Mouse (Mus musculus): ENCODE measurements around the gene Rtkn. TPM values are rescaled to one million over a fixed set of nuclear protein-coding genes. Genes with fewer than 3 reads are reported as not detected.

Gene Rtkn
- polyA plus RNA-seq, 1 experiment from 2014 or later: 6.3 TPM

- Histone ChIP-seq H3K27ac (ENCODE audit: low read depth, low read length) (peak overlapping the region; percentile 80), H3K4me3 (ENCODE audit: low read depth, low read length) (peak overlapping the region; percentile 77), H3K4me2 (ENCODE audit: low read depth, low read length) (peak overlapping the region; percentile 67), H3K9ac (replicated peaks; ENCODE audit: low read depth, low read length) (peak overlapping the region; percentile 90), H3K9me3 (ENCODE audit: control insufficient read depth, low read length) (no peaks in the 10 kb centered on the region), H3K27me3 (ENCODE audit: control insufficient read depth, insufficient read depth, low read length) (no peaks in the 10 kb centered on the region), H3K36me3 (ENCODE audit: control insufficient read depth, insufficient read depth, low read length) (peaks cover 18% of the 10 kb centered on the region), H3K4me1 (ENCODE audit: control insufficient read depth, insufficient read depth, low read length) (peaks cover 24% of the 10 kb centered on the region)
- peak; percentile 13 for ATAC-seq (ENCODE audit: low read depth)
- 2% methylated on average over 46 of the region's 48 CpGs for WGBS
These were observed 19.4 kb upstream of the Rtkn start for GRCm38 (mm10) chr6:83115682-83116372.

DNA sequence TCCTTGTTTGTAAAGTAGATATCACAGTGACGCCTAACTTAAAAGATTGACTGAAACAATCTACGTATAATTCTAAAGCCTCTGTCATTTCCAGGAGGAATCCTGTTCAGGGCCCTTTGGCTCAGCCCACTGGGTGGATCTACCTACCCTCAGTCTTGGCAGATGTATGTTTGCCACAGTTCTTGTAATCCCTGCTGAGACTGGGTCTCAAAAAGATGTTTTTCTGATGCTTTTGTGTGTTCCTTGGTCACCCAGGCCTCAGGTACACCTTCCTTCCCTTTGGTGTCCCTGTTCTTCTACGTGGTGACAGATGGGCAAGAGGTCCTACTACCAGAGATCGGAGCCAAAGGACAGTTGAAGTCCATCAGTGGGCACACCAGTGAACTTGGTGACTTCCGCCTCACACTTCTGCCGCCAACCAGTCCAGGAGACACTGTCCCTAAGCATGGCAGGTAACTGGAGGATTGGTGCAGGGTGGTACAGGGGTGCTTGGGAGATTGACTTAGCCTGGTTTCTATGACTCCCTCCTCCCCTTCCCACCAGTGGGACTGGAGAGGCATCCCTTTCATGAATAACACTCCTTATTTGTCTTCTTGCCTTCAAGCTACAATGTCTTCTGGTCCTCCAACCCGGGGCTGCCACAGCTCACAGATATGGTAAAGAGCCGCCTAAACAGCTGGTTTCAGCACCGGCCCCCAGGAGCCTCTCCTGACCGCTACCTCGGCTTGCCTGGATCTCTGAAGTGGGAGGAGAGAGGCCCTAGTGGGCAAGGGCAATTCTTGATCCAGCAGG, 18.7 kb upstream of the Rtkn start:
- Histone ChIP-seq H3K27ac (ENCODE audit: low read depth, low read length) (no peak overlapping the region), H3K4me3 (ENCODE audit: low read depth, low read length) (peak overlapping the region; percentile 77), H3K27me3 (ENCODE audit: control insufficient read depth, insufficient read depth, low read length) (no peaks in the 10 kb centered on the region), H3K9ac (replicated peaks; ENCODE audit: low read depth, low read length) (peak overlapping the region; percentile 90), H3K36me3 (ENCODE audit: control insufficient read depth, insufficient read depth, low read length) (peaks cover 16% of the 10 kb centered on the region), H3K9me3 (ENCODE audit: control insufficient read depth, low read length) (no peaks in the 10 kb centered on the region), H3K4me2 (ENCODE audit: low read depth, low read length) (peak overlapping the region; percentile 67), H3K4me1 (ENCODE audit: control insufficient read depth, insufficient read depth, low read length) (peaks cover 24% of the 10 kb centered on the region)
- WGBS: 80% methylated on average over 11 of the region's 11 CpGs
- no peak for ATAC-seq (ENCODE audit: low read depth)

DNA sequence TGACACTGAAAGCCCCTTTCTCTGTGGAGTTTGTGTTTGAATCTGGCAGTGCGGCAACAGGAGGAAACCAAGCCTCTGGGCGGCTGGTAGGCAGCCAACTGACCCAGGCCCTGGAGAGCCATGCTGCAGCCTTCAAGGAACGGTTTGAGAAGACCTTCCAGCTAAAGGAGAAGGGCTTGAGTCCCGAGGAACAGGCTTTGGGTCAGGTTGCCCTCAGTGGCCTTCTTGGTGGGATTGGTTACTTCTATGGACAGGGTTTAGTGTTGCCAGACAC, 18.2 kb upstream of the Rtkn start:
- H3K4me2 ChIP-seq (ENCODE audit: low read depth, low read length): no peak overlapping the region
- 85% methylated on average over 4 of the region's 4 CpGs for WGBS
- no peaks in the 10 kb centered on the region for H3K9me3 ChIP-seq (ENCODE audit: control insufficient read depth, low read length)
- no peak overlapping the region for H3K27ac ChIP-seq (ENCODE audit: low read depth, low read length)
- no peaks in the 10 kb centered on the region for H3K27me3 ChIP-seq (ENCODE audit: control insufficient read depth, insufficient read depth, low read length)
- H3K36me3 ChIP-seq (ENCODE audit: control insufficient read depth, insufficient read depth, low read length): peaks cover 16% of the 10 kb centered on the region
- no peak overlapping the region for H3K9ac ChIP-seq (replicated peaks; ENCODE audit: low read depth, low read length)
- H3K4me1 ChIP-seq (ENCODE audit: control insufficient read depth, insufficient read depth, low read length): peaks cover 24% of the 10 kb centered on the region
- no peak for ATAC-seq (ENCODE audit: low read depth)
- H3K4me3 ChIP-seq (ENCODE audit: low read depth, low read length): no peak overlapping the region

DNA sequence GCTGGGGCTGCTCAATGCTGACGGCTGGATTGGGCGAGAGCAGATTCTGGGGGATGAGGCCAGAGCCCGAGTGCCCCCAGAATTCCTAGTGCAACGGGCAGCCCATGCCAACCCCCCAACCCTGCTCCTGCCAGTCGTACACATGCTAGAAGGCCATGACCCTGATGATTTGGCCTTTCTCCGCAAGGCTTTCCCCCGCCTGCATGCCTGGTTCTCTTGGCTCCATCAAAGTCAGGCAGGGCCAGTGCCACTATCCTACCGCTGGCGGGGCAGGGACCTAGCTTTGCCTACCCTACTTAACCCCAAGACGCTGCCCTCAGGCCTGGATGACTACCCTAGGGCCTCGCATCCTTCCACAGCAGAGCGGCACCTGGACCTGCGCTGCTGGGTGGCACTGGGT, 17.6 kb upstream of the Rtkn start:
- Histone ChIP-seq H3K4me1 (ENCODE audit: control insufficient read depth, insufficient read depth, low read length) (peaks cover 29% of the 10 kb centered on the region), H3K9me3 (ENCODE audit: control insufficient read depth, low read length) (no peaks in the 10 kb centered on the region), H3K27ac (ENCODE audit: low read depth, low read length) (no peak overlapping the region), H3K36me3 (ENCODE audit: control insufficient read depth, insufficient read depth, low read length) (peaks cover 16% of the 10 kb centered on the region), H3K4me3 (ENCODE audit: low read depth, low read length) (no peak overlapping the region), H3K4me2 (ENCODE audit: low read depth, low read length) (no peak overlapping the region), H3K9ac (replicated peaks; ENCODE audit: low read depth, low read length) (no peak overlapping the region), H3K27me3 (ENCODE audit: control insufficient read depth, insufficient read depth, low read length) (no peaks in the 10 kb centered on the region)
- WGBS: 89% methylated on average over 13 of the region's 13 CpGs
- ATAC-seq (ENCODE audit: low read depth): no peak

DNA sequence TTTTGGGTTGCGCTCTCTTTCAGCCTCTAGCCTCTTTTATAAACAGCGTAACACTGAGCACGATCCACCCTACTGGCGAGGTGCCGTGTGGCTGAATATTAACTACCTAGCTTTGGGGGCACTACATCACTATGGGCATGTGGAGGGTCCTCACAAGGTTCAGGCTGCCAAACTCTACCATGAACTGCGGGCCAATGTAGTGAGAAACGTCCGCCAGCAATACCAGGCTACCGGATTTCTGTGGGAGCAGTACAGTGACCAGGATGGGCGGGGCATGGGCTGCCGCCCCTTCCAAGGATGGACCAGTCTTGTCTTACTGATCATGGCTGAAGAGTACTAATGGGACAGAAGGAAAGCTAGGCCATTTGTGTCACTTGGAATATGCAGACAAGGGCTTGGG, 16.9 kb upstream of the Rtkn start:
- H3K4me1 ChIP-seq (ENCODE audit: control insufficient read depth, insufficient read depth, low read length): peaks cover 37% of the 10 kb centered on the region
- no peaks in the 10 kb centered on the region for H3K9me3 ChIP-seq (ENCODE audit: control insufficient read depth, low read length)
- no peak overlapping the region for H3K27ac ChIP-seq (ENCODE audit: low read depth, low read length)
- H3K36me3 ChIP-seq (ENCODE audit: control insufficient read depth, insufficient read depth, low read length): peaks cover 16% of the 10 kb centered on the region
- WGBS: 82% methylated on average over 11 of the region's 11 CpGs
- ATAC-seq (ENCODE audit: low read depth): no peak
- H3K9ac ChIP-seq (replicated peaks; ENCODE audit: low read depth, low read length): no peak overlapping the region
- H3K4me3 ChIP-seq (ENCODE audit: low read depth, low read length): no peak overlapping the region
- H3K4me2 ChIP-seq (ENCODE audit: low read depth, low read length): no peak overlapping the region
- H3K27me3 ChIP-seq (ENCODE audit: control insufficient read depth, insufficient read depth, low read length): no peaks in the 10 kb centered on the region

DNA sequence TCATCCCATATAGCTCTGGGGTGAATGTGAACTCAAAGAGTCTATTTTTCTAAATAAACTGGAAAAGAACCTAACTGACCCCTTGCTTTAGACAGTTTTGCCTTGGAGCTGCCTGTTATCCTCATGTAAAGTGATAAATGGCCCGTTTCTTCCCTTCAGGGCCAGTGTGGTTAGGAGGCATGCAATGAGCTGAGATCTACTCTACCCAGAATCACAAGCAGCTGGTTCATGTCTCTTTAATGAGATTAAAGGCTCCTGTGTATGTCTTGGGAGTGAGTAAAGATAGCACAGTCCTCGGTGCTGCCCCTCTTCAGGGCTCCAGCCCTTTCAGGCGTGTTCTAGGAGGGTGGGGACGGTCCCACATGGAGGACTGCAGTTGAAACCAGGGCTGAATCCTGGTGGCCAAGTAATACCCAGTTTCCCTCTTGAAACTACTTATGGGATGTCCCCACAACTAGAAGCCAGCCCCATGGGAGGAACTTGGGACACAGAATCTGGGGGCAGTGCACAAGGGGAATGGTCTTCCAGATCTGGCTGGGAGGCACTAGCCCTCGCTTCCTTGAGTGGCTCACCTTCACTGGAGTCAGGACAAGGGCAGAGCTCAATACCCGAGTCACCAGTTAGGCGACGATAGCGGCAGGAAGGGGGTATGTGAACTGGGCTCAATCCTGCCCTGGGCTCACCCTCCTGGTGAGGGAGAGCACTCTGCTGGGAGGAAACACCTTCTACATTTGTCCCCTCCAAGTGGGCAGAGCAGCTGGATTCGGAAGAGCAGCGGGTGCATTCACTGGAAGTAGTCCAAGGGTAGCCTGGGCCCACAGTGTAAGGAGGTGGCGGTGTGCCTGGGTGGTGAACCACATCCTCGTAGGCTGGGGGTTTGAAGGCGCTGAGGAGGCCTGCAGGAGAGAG, 16.2 kb upstream of the Rtkn start:
- no peak overlapping the region for H3K9ac ChIP-seq (replicated peaks; ENCODE audit: low read depth, low read length)
- peaks cover 16% of the 10 kb centered on the region for H3K36me3 ChIP-seq (ENCODE audit: control insufficient read depth, insufficient read depth, low read length)
- peaks cover 41% of the 10 kb centered on the region for H3K4me1 ChIP-seq (ENCODE audit: control insufficient read depth, insufficient read depth, low read length)
- no peak overlapping the region for H3K27ac ChIP-seq (ENCODE audit: low read depth, low read length)
- WGBS: 82% methylated on average over 14 of the region's 14 CpGs
- H3K27me3 ChIP-seq (ENCODE audit: control insufficient read depth, insufficient read depth, low read length): no peaks in the 10 kb centered on the region
- no peaks in the 10 kb centered on the region for H3K9me3 ChIP-seq (ENCODE audit: control insufficient read depth, low read length)
- H3K4me3 ChIP-seq (ENCODE audit: low read depth, low read length): peak overlapping the region; percentile 65; the same call in 1 of the 2 replicates
- H3K4me2 ChIP-seq (ENCODE audit: low read depth, low read length): peak overlapping the region; percentile 92; the same call in 1 of the 2 replicates
- no peak for ATAC-seq (ENCODE audit: low read depth)

- Histone ChIP-seq H3K36me3 (ENCODE audit: control insufficient read depth, insufficient read depth, low read length) (peaks cover 16% of the 10 kb centered on the region), H3K9ac (replicated peaks; ENCODE audit: low read depth, low read length) (peak overlapping the region; percentile 95; the same call in 1 of the 2 replicates), H3K27me3 (ENCODE audit: control insufficient read depth, insufficient read depth, low read length) (no peaks in the 10 kb centered on the region), H3K4me2 (ENCODE audit: low read depth, low read length) (peak overlapping the region; percentile 92), H3K9me3 (ENCODE audit: control insufficient read depth, low read length) (no peaks in the 10 kb centered on the region), H3K27ac (ENCODE audit: low read depth, low read length) (0 out of 2 replicates have a peak overlapping the region, but pooled peaks have one; percentile 8), H3K4me1 (ENCODE audit: control insufficient read depth, insufficient read depth, low read length) (peaks cover 45% of the 10 kb centered on the region), H3K4me3 (ENCODE audit: low read depth, low read length) (peak overlapping the region; percentile 65; the same call in 1 of the 2 replicates)
- WGBS: 66% methylated on average over 7 of the region's 7 CpGs
- ATAC-seq (ENCODE audit: low read depth): no peak
These were observed 15.6 kb upstream of the Rtkn start for GRCm38 (mm10) chr6:83119734-83120051.

DNA sequence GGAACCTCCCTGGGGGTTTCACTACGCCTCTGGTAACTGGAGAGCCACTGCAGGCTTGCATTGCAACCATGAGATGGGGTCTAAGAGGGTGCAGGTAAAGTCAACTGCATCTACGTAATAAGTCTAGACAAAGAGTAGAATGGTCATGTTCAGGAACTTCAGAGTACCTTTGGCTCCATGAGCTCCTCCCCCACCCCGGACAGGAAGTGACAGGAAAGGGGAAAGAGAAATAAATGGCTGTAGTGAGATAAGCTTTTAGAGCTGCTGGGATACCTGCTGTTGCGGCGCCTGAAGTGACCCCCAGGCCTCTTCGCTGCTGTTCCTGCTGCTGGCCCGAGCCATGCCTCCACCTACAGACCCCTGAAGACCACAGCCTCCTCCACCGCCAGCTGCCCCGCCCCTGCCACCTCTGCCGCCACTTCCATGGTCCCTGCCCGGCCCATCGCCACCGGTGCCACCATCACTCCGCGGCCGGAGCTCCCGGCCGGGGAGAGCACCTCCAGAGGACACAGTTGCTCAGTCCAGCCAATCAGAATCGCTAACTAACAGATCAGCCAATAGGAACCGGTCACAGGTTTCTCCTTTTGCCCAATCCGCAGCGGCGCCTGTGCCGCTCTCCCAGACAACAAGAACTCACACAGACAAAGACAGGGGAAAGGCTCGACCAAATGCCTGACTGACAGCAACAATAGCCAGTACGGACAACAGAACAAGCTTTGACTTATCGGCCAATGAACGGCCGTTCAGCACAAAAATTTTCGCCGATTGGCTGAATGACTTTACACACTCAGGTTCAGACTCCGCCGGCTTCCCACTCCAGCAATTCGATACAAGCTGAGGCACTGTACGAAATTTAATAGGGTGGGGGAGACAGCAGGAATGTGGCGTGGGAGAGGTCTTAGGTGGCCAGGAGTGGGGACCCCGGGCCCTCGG, 14.1 kb upstream of the Rtkn start, which contains the start of gene Wbp1:
Wbp1 (minus strand) TSS at position 630 of the 933 bp plus-strand sequence.
- Histone ChIP-seq H3K27ac (ENCODE audit: low read depth, low read length) (peak within 1 kb of the TSS; percentile 98), H3K9ac (replicated peaks; ENCODE audit: low read depth, low read length) (peak within 1 kb of the TSS; percentile 95), H3K4me2 (ENCODE audit: low read depth, low read length) (peak within 1 kb of the TSS; percentile 92), H3K9me3 (ENCODE audit: control insufficient read depth, low read length) (no peaks in the 10 kb centered on the region), H3K36me3 (ENCODE audit: control insufficient read depth, insufficient read depth, low read length) (peaks cover 16% of the 10 kb centered on the region), H3K27me3 (ENCODE audit: control insufficient read depth, insufficient read depth, low read length) (no peaks in the 10 kb centered on the region), H3K4me3 (ENCODE audit: low read depth, low read length) (peak within 1 kb of the TSS; percentile 65), H3K4me1 (ENCODE audit: control insufficient read depth, insufficient read depth, low read length) (peaks cover 43% of the 10 kb centered on the region)
- under 1% methylated on average over 38 of the region's 38 CpGs for WGBS
- peak; percentile 94 for ATAC-seq (ENCODE audit: low read depth)

All from neural tube, embryonic 14.5 days (tissue).